Mouse (Mus musculus) limb, embryonic 10.5 days (tissue): ENCODE measurements at regions not wholly inside any gene's neighbourhood (a gene's known extent, or its start where the extent isn't known, plus 50 kb on each side); places are given as distances from the start of the nearest gene placed in this dataset.

ENCODE experiments used
- DNase-seq: peaks from one replicate; pipeline ENCODE4 v3.0.0-alpha.2; 2017; ENCODE audit warnings: low spot score
- H3K27ac ChIP-seq: fragments of 300-500 bp; sonication (generic); 2 replicates; pipeline ENCODE4 v1.5.1; 2016; ENCODE audit warnings: mild to moderate bottlenecking
- H3K27me3 ChIP-seq: fragments of 300-500 bp; sonication (generic); 2 replicates; pipeline ENCODE4 v1.6.1; 2016; ENCODE audit warnings: low read depth, mild to moderate bottlenecking; ENCODE audit not compliant: poor library complexity, severe bottlenecking
- H3K36me3 ChIP-seq: fragments of 300-500 bp; sonication (generic); 2 replicates; pipeline ENCODE4 v1.6.1; 2016; ENCODE audit warnings: mild to moderate bottlenecking, moderate library complexity
- H3K4me1 ChIP-seq: fragments of 300-500 bp; sonication (generic); 2 replicates; pipeline ENCODE4 v1.6.1; 2016
- H3K4me3 ChIP-seq: fragments of 300-500 bp; sonication (generic); 2 replicates; pipeline ENCODE4 v1.5.1; 2016; ENCODE audit warnings: mild to moderate bottlenecking, moderate library complexity
- H3K9me3 ChIP-seq: fragments of 300-500 bp; sonication (generic); replicated peaks from 2 replicates; pipeline ENCODE4 v1.6.1; 2016; ENCODE audit warnings: mild to moderate bottlenecking
- WGBS: fragments of 180-500 bp; shearing (Covaris S2); methylation state at CpG from one replicate; pipeline ENCODE4 v1.1.7; 2016; 5-methylcytosine and 5-hydroxymethylcytosine counted together

DNA sequence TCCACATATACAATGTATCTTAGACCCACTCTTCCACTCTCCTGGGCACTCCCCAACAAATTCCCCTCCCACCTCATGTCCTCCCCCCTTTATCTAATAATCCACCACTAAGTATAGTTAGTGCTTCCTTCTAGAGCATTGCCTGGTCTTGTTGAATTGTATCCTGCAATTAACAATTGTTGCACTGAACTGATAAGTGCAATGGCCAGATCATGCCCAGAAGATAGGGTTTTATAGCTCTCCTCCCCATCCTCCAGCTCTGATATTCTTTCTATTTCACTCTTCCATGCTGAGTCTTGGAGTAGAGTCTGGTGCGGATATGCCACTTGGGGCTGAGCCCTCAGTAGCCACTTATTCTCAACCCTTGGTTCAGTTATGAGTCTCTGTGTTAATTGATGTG is 159.6 kb upstream of the Klf3 start:
- no peak for DNase-seq
- no peak overlapping the region for H3K4me3 ChIP-seq
- no peaks in the 10 kb centered on the region for H3K36me3 ChIP-seq
- no peak overlapping the region for H3K27ac ChIP-seq
- no peaks in the 10 kb centered on the region for H3K9me3 ChIP-seq
- H3K4me1 ChIP-seq: peaks cover 18% of the 10 kb centered on the region
- WGBS: 100% methylated on average over 1 of the region's 1 CpGs
- no peaks in the 10 kb centered on the region for H3K27me3 ChIP-seq

DNA sequence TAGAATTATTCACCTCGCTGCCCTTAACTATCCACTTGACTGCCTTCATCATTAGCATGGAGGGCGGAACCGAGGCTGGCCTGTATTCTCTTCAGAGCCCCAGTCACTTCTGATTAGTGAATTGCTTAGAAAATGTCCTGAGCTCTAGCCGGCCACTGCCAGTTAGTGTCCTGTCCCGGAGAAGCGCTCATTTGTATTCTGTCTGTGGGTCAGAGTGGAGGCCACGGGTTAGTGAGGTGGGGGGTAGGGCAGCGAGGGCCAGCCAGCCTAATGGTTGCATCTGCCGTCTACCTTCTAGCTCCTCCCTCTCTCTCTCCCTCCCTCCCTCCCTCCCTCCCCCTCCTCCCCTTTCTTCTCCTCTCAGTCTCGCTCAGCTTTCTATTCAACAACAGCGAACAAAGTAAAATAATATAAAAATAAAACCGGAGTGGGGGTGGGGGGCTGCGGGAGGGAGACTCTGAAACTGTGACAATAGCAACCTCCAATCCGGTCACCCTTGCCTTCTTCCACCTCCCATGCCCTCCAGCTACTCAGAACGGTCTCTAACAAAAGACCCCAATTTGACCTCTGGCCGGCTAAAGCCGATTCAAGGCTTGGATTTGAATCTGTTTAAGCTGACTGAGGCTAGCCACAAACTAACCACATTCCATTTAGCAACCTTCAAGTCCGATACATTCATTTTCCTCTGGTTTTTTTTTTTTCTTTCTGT is 155.6 kb upstream of the Klf3 start:
- WGBS: 2% methylated on average over 18 of the region's 18 CpGs
- no peaks in the 10 kb centered on the region for H3K9me3 ChIP-seq
- H3K27ac ChIP-seq: peak overlapping the region; percentile 88
- H3K36me3 ChIP-seq: no peaks in the 10 kb centered on the region
- H3K4me1 ChIP-seq: peaks cover 22% of the 10 kb centered on the region
- peak overlapping the region; percentile 46 for H3K4me3 ChIP-seq
- no peaks in the 10 kb centered on the region for H3K27me3 ChIP-seq
- peak; percentile 67 for DNase-seq

GRCm38 (mm10) chr5:64648492-64648891 is 154.7 kb upstream of the Klf3 start:
- peak overlapping the region; percentile 88 for H3K27ac ChIP-seq
- no peaks in the 10 kb centered on the region for H3K36me3 ChIP-seq
- DNase-seq: peak; percentile 41
- H3K4me3 ChIP-seq: no peak overlapping the region
- H3K9me3 ChIP-seq: no peaks in the 10 kb centered on the region
- peaks cover 22% of the 10 kb centered on the region for H3K4me1 ChIP-seq
- no peaks in the 10 kb centered on the region for H3K27me3 ChIP-seq
- 28% methylated on average over 8 of the region's 8 CpGs for WGBS

DNA sequence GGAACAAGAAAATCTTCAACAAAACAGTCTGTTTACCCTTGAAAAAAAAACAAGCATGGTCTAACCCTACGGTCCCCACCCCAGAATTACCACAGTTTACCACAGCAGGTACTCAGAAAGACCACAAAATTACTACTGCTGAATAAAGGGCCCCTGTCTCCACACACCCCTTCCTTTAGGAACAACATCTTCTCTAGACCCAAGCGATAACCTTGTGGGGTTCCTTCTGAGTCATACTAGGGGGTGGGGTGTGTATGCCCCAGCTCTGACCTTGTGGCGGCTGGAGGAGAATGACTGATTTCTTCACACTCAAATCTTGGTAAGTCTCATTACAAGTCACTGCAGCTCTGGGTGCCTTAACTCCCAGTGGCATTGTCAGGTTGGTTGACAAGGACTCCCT is 151.8 kb upstream of the Klf3 start:
- no peaks in the 10 kb centered on the region for H3K27me3 ChIP-seq
- H3K27ac ChIP-seq: no peak overlapping the region
- WGBS: 80% methylated on average over 3 of the region's 3 CpGs
- H3K36me3 ChIP-seq: no peaks in the 10 kb centered on the region
- H3K4me3 ChIP-seq: no peak overlapping the region
- peaks cover 22% of the 10 kb centered on the region for H3K4me1 ChIP-seq
- no peak for DNase-seq
- no peaks in the 10 kb centered on the region for H3K9me3 ChIP-seq

- H3K4me1 ChIP-seq: peaks cover 1% of the 10 kb centered on the region
- 85% methylated on average over 5 of the region's 5 CpGs for WGBS
- DNase-seq: no peak
Observed at GRCm38 (mm10) chr5:64653764-64654163, 149.4 kb upstream of the Klf3 start.

DNA sequence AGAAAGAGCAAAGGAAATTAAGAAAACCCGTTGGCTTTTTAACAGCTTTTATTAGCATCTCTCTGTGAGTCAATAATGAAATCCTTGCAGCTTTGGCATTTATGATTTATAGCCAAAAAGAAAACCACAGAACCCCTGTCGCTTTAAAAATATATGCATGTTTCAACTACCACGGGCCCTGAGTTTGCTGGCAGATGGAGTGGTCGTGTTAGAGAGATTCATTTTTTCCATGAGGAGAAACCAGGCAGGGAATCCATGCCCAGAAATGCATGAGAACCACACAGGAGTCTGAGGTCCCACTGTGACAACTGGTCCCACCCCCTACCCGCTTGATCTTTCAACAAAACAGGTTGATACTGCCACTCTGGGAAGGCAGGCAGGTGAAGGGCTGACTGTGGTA is 147.9 kb upstream of the Klf3 start:
- WGBS: 77% methylated on average over 5 of the region's 5 CpGs
- Histone ChIP-seq H3K27me3 (no peaks in the 10 kb centered on the region), H3K4me3 (no peak overlapping the region), H3K9me3 (no peaks in the 10 kb centered on the region), H3K27ac (no peak overlapping the region), H3K36me3 (no peaks in the 10 kb centered on the region), H3K4me1 (no peaks in the 10 kb centered on the region)
- DNase-seq: no peak

More at GRCm38 (mm10) chr5:64653764-64654163, 149.4 kb upstream of the Klf3 start:
- no peak overlapping the region for H3K27ac ChIP-seq
- H3K4me3 ChIP-seq: no peak overlapping the region
- H3K36me3 ChIP-seq: no peaks in the 10 kb centered on the region
- no peaks in the 10 kb centered on the region for H3K9me3 ChIP-seq
- H3K27me3 ChIP-seq: no peaks in the 10 kb centered on the region

- 57% methylated on average over 6 of the region's 6 CpGs for WGBS
- no peak for DNase-seq
- H3K36me3 ChIP-seq: no peaks in the 10 kb centered on the region
- no peaks in the 10 kb centered on the region for H3K9me3 ChIP-seq
- no peak overlapping the region for H3K4me3 ChIP-seq
- no peak overlapping the region for H3K27ac ChIP-seq
- H3K27me3 ChIP-seq: no peaks in the 10 kb centered on the region
- peaks cover 24% of the 10 kb centered on the region for H3K4me1 ChIP-seq
Observed at GRCm38 (mm10) chr5:64661959-64662358, 141.2 kb upstream of the Klf3 start.

- Histone ChIP-seq H3K4me3 (no peak overlapping the region), H3K36me3 (no peaks in the 10 kb centered on the region), H3K4me1 (peaks cover 24% of the 10 kb centered on the region), H3K9me3 (no peaks in the 10 kb centered on the region), H3K27ac (no peak overlapping the region), H3K27me3 (no peaks in the 10 kb centered on the region)
- no peak for DNase-seq
- WGBS: 40% methylated on average over 7 of the region's 7 CpGs
Observed at GRCm38 (mm10) chr5:64662476-64662875, 140.7 kb upstream of the Klf3 start.

- Histone ChIP-seq H3K4me1 (peaks cover 24% of the 10 kb centered on the region), H3K27me3 (no peaks in the 10 kb centered on the region), H3K36me3 (no peaks in the 10 kb centered on the region), H3K9me3 (no peaks in the 10 kb centered on the region), H3K4me3 (no peak overlapping the region), H3K27ac (no peak overlapping the region)
- DNase-seq: no peak
- WGBS: 89% methylated on average over 1 of the region's 1 CpGs
Observed at GRCm38 (mm10) chr5:64663766-64664165, 139.4 kb upstream of the Klf3 start.

DNA sequence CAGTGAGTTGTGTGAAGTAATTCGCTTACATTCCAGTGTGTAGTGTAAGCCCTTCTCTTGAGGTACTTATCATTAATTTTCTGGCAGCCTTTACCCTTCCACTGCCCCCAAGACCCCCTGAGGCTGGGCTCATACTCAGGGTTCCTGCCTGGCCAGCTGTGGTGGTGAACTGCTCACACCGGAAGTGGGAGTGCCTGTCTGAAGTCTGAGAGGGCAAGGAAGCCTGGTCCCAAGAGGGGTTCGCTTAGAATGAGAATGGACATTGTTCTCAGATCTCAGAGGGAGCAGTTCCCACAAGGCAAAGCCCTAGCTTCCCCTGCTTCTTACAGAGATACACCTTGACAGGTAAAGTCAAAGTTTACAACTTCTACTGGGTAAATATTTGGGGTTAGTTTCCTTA is 138.1 kb upstream of the Klf3 start:
- no peaks in the 10 kb centered on the region for H3K9me3 ChIP-seq
- H3K27me3 ChIP-seq: no peaks in the 10 kb centered on the region
- no peak overlapping the region for H3K4me3 ChIP-seq
- 77% methylated on average over 3 of the region's 3 CpGs for WGBS
- H3K36me3 ChIP-seq: no peaks in the 10 kb centered on the region
- H3K27ac ChIP-seq: no peak overlapping the region
- peaks cover 24% of the 10 kb centered on the region for H3K4me1 ChIP-seq
- no peak for DNase-seq

- Histone ChIP-seq H3K4me1 (peaks cover 24% of the 10 kb centered on the region), H3K27me3 (no peaks in the 10 kb centered on the region), H3K4me3 (no peak overlapping the region), H3K9me3 (no peaks in the 10 kb centered on the region), H3K27ac (peak overlapping the region; percentile 48; the same call in 1 of the 2 replicates), H3K36me3 (no peaks in the 10 kb centered on the region)
- no peak for DNase-seq
- 58% methylated on average over 3 of the region's 3 CpGs for WGBS
Observed at GRCm38 (mm10) chr5:64666256-64666655, 136.9 kb upstream of the Klf3 start.

DNA sequence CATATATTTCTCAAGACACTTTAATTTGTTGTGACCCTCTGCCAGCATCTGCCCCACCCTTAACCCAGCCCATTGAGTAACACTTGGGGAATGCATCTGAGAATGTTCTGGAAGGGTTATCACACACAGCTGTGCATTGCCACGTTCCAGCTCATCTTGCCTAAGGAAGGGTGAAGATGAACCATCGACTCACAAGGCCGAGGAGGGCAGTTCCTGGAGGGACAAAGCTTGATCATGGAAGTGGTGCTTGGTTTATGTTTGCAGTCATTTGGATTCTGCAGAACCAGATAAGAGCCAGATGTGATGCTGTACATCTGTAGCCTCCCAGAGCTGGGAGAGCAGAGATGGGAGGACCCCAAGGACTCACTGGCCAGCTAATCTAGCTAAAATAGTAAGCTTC is 136.1 kb upstream of the Klf3 start:
- Histone ChIP-seq H3K36me3 (no peaks in the 10 kb centered on the region), H3K4me1 (peaks cover 20% of the 10 kb centered on the region)
- DNase-seq: no peak

GRCm38 (mm10) chr5:64673861-64674260 is 129.3 kb upstream of the Klf3 start:
- no peak for DNase-seq
- Histone ChIP-seq H3K27ac (no peak overlapping the region), H3K9me3 (no peaks in the 10 kb centered on the region), H3K27me3 (no peaks in the 10 kb centered on the region), H3K4me1 (no peaks in the 10 kb centered on the region), H3K4me3 (no peak overlapping the region), H3K36me3 (no peaks in the 10 kb centered on the region)
- 90% methylated on average over 2 of the region's 2 CpGs for WGBS

More for the DNA sequence above, 136.1 kb upstream of the Klf3 start:
- H3K9me3 ChIP-seq: no peaks in the 10 kb centered on the region
- H3K27ac ChIP-seq: 0 out of 2 replicates have a peak overlapping the region, but pooled peaks have one; percentile 12
- WGBS: 91% methylated on average over 3 of the region's 3 CpGs
- no peaks in the 10 kb centered on the region for H3K27me3 ChIP-seq
- H3K4me3 ChIP-seq: no peak overlapping the region
